Mouse (Mus musculus) frontal cortex, postnatal 14 days (tissue): ENCODE measurements around the gene Kif5a.

Experiments used
- DNase-seq, 2 experiments: peaks; one replicate each; pipeline ENCODE4 v3.0.0; 2022; ENCODE audit warnings: low spot score in 2 of 2

The Kif5a gene

GRCm38 (mm10) chr10:127266112-127267091 is 3.3 kb upstream of the Kif5a start, which contains the start of gene Dctn2:
Gene Dctn2, plus strand, starts transcription at chr10:127266368.
- DNase-seq: peak; percentile 89 to 94

- DNase-seq: no peak
Measured at GRCm38 (mm10) chr10:127265727-127266111, 2.6 kb upstream of the Kif5a start.

GRCm38 (mm10) chr10:127264971-127265370 is 1.8 kb upstream of the Kif5a start:
- DNase-seq: no peak

GRCm38 (mm10) chr10:127264336-127264735 is 1.2 kb upstream of the Kif5a start:
- no peak for DNase-seq

- DNase-seq: no peak
Measured at GRCm38 (mm10) chr10:127263631-127264030, 483 bp upstream of the Kif5a start.

- DNase-seq: no peak
Measured at GRCm38 (mm10) chr10:127261706-127262547, 1.2 kb downstream of the Kif5a start.

GRCm38 (mm10) chr10:127258489-127258888 is 4.7 kb downstream of the Kif5a start:
- DNase-seq: no peak

- DNase-seq: no peak
Measured at GRCm38 (mm10) chr10:127257790-127258189, 5.4 kb downstream of the Kif5a start.

- no peak for DNase-seq
Measured at GRCm38 (mm10) chr10:127255625-127256345, 7.4 kb downstream of the Kif5a start.

- no peak for DNase-seq
Measured at GRCm38 (mm10) chr10:127250810-127251209, 12.3 kb downstream of the Kif5a start.

GRCm38 (mm10) chr10:127238241-127238824 is 24.8 kb downstream of the Kif5a start:
- no peak for DNase-seq

- no peak for DNase-seq
Measured at GRCm38 (mm10) chr10:127236541-127236940, 26.6 kb downstream of the Kif5a start.

- no peak for DNase-seq
Measured at GRCm38 (mm10) chr10:127233141-127233540, 30.0 kb downstream of the Kif5a start.

- DNase-seq: no peak
Measured at GRCm38 (mm10) chr10:127231741-127232140, 31.4 kb downstream of the Kif5a start.

- no peak for DNase-seq
Measured at GRCm38 (mm10) chr10:127230693-127231092, 32.5 kb downstream of the Kif5a start.

- no peak for DNase-seq
Measured at GRCm38 (mm10) chr10:127228897-127229296, 34.3 kb downstream of the Kif5a start.

GRCm38 (mm10) chr10:127227163-127227562 is 36.0 kb downstream of the Kif5a start:
- DNase-seq: no peak

GRCm38 (mm10) chr10:127226318-127226895 is 36.7 kb downstream of the Kif5a start:
- DNase-seq: no peak

GRCm38 (mm10) chr10:127225732-127226131 is 37.4 kb downstream of the Kif5a start:
- DNase-seq: no peak

GRCm38 (mm10) chr10:127225213-127225612 is 37.9 kb downstream of the Kif5a start:
- DNase-seq: no peak

- no peak for DNase-seq
Measured at GRCm38 (mm10) chr10:127218339-127218738, 44.8 kb downstream of the Kif5a start.
